Mouse (Mus musculus) forebrain, embryonic 10.5 days (tissue): Measurements from ENCODE around the gene Katnbl1. TPM values are rescaled to one million over a fixed set of nuclear protein-coding genes. Genes with fewer than 3 reads are reported as not detected.

Experiments used
- DNase-seq: peaks from one replicate; pipeline ENCODE4 v3.0.0-alpha.2; 2017; ENCODE audit warnings: low spot score; ENCODE audit errors: extremely low spot score
- H3K27ac ChIP-seq: fragments of 300-500 bp; sonication (generic); 2 replicates; pipeline ENCODE4 v1.5.1; 2016; ENCODE audit warnings: mild to moderate bottlenecking
- H3K27me3 ChIP-seq: fragments of 300-500 bp; sonication (generic); 2 replicates; pipeline ENCODE4 v1.6.1; 2016; ENCODE audit warnings: mild to moderate bottlenecking; ENCODE audit not compliant: poor library complexity, severe bottlenecking
- H3K36me3 ChIP-seq: fragments of 300-500 bp; sonication (generic); replicated peaks from 2 replicates; pipeline ENCODE4 v1.6.1; 2016; ENCODE audit warnings: mild to moderate bottlenecking, moderate library complexity
- H3K4me1 ChIP-seq: fragments of 300-500 bp; sonication (generic); 2 replicates; pipeline ENCODE4 v1.6.1; 2016
- H3K4me3 ChIP-seq: fragments of 300-500 bp; sonication (generic); 2 replicates; pipeline ENCODE4 v1.5.1; 2016; ENCODE audit warnings: mild to moderate bottlenecking, moderate library complexity
- H3K9me3 ChIP-seq: fragments of 300-500 bp; sonication (generic); 2 replicates; pipeline ENCODE4 v1.6.1; 2016; ENCODE audit warnings: mild to moderate bottlenecking, moderate library complexity
- WGBS: fragments of 180-500 bp; shearing (Covaris S2); methylation state at CpG from one replicate; pipeline ENCODE4 v1.1.7; 2016; 5-methylcytosine and 5-hydroxymethylcytosine counted together
- polyA plus RNA-seq: library from polyadenylated mRNA; unstranded; fragments of >200 nt; fragmentation: Nextera tagmentation; extraction: Ambion mirVana; gene quantifications from 2 replicates; pipeline ENCODE4 v1.2.1, GENCODE M21; 2016

Gene Katnbl1
- polyA plus RNA-seq, 1 experiment from 2014 or later = 43.0 TPM

- DNase-seq = peak; percentile 92
- Histone ChIP-seq H3K36me3 (peaks cover 26% of the 10 kb centered on the region), H3K27me3 (no peaks in the 10 kb centered on the region), H3K4me3 (peak within 1 kb of the TSS; percentile 88), H3K9me3 (no peaks in the 10 kb centered on the region), H3K27ac (peak within 1 kb of the TSS; percentile 88), H3K4me1 (peaks cover 19% of the 10 kb centered on the region)
- 2% methylated on average over 46 of the region's 46 CpGs for WGBS
Observed at GRCm38 (mm10) chr2:112367726-112368673, 11.0 kb upstream of the Katnbl1 start, which contains the start of gene Emc4. TSS of gene Emc4 (minus strand) at chr2:112368027.

DNA sequence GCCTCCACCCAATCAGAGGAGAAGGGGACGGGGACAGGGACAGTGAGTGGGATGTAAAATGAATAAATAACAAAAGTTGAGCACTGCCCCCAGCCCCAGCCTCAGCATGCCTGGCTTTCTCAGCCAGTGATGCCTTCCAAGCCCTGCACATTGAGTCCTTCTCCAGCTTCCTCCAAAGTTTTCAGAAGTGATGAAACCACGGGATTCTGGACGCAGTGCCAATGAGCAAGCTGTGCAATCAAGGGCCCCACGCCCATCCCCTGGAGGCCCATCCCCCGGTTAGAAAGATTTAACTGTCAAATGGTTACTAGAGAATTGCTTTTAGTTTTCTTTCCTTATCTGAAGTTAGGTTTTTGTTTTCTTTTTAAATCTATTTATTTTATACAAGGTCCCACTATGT, 9.1 kb upstream of the Katnbl1 start:
- DNase-seq = no peak
- no peak overlapping the region for H3K4me3 ChIP-seq
- peaks cover 19% of the 10 kb centered on the region for H3K4me1 ChIP-seq
- H3K27me3 ChIP-seq = 0 out of 2 replicates have a peak, but pooled peaks cover 3% of the 10 kb centered on the region
- peaks cover 7% of the 10 kb centered on the region for H3K36me3 ChIP-seq
- 79% methylated on average over 5 of the region's 5 CpGs for WGBS
- H3K27ac ChIP-seq = no peak overlapping the region
- H3K9me3 ChIP-seq = no peaks in the 10 kb centered on the region

DNA sequence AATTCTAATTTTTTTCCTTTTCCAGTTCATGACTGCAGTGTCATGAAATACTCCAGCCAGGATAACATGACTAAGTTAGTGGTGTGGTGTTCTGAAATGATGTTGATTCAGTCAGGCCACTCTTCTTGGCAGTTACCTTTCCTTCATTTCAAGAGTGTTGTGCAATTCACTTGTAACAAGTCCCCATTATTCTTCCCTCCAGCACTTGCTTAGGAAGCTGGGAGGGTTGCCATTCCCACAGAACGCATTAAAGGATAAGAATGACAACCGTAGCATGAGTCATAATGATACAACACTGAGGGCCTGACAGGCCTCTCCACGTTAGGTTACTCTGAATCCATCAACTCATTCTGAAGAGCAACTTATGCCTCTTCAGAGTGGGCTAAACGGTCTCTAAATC, 5.9 kb upstream of the Katnbl1 start:
- H3K27ac ChIP-seq = no peak overlapping the region
- no peaks in the 10 kb centered on the region for H3K9me3 ChIP-seq
- WGBS = 78% methylated on average over 4 of the region's 4 CpGs
- peaks cover 6% of the 10 kb centered on the region; the same call in 1 of the 2 replicates for H3K4me1 ChIP-seq
- 0 out of 2 replicates have a peak, but pooled peaks cover 3% of the 10 kb centered on the region for H3K27me3 ChIP-seq
- no peak for DNase-seq
- no peaks in the 10 kb centered on the region for H3K36me3 ChIP-seq
- H3K4me3 ChIP-seq = no peak overlapping the region

- 74% methylated on average over 5 of the region's 5 CpGs for WGBS
- no peaks in the 10 kb centered on the region for H3K36me3 ChIP-seq
- 0 out of 2 replicates have a peak, but pooled peaks cover 3% of the 10 kb centered on the region for H3K27me3 ChIP-seq
- no peak overlapping the region for H3K4me3 ChIP-seq
- no peak for DNase-seq
- no peak overlapping the region for H3K27ac ChIP-seq
- H3K4me1 ChIP-seq = 0 out of 2 replicates have a peak, but pooled peaks cover 3% of the 10 kb centered on the region
- H3K9me3 ChIP-seq = no peaks in the 10 kb centered on the region
Observed at GRCm38 (mm10) chr2:112374610-112375009, 4.4 kb upstream of the Katnbl1 start.

DNA sequence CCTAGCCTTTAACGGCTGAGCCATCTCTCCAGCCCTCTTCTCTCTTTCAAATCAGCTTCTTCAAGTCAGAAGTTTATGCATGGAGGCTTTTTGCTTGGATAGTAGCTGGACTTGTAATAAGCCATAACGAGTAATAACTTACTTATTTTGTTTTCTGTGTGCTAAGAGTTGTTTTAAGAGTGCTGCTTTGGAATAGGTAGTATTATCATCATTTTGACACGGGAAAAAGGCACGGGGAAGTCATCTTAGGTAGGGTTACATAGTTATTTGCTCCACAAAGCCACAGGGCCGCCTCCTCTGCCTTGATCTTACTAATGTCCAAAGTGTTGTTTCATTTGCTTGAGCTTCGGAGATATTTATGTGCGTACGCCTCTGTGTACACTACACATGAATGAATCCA, 1.1 kb downstream of the Katnbl1 start:
- Histone ChIP-seq H3K36me3 (peaks cover 9% of the 10 kb centered on the region), H3K4me1 (peaks cover 15% of the 10 kb centered on the region), H3K4me3 (peak overlapping the region; percentile 94), H3K9me3 (no peaks in the 10 kb centered on the region), H3K27ac (peak overlapping the region; percentile 98), H3K27me3 (no peaks in the 10 kb centered on the region)
- DNase-seq = no peak
- WGBS = 69% methylated on average over 8 of the region's 8 CpGs

DNA sequence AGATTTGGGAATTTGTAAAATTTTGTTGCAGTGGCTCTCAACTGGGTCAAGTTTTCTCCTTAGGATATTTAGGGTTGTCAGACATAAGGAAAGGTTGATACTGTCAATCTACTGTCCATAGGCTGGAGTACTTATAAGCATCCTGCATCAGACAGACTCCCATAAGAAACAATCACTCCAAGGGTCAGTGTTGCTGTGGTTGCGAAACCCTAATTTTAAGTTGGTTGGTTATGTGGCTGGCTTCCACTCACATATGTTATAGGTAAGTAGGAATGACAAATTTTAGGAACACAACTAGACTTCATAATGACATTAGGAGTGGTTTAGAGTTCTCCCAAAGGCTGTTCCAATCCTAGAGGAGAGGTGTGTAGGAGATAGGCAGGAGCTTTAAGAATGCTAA, 2.2 kb downstream of the Katnbl1 start:
- Histone ChIP-seq H3K27me3 (no peaks in the 10 kb centered on the region), H3K36me3 (peaks cover 9% of the 10 kb centered on the region), H3K4me3 (peak overlapping the region; percentile 94; the same call in 1 of the 2 replicates), H3K27ac (no peak overlapping the region), H3K4me1 (peaks cover 15% of the 10 kb centered on the region), H3K9me3 (no peaks in the 10 kb centered on the region)
- WGBS = 98% methylated on average over 1 of the region's 1 CpGs
- DNase-seq = no peak

DNA sequence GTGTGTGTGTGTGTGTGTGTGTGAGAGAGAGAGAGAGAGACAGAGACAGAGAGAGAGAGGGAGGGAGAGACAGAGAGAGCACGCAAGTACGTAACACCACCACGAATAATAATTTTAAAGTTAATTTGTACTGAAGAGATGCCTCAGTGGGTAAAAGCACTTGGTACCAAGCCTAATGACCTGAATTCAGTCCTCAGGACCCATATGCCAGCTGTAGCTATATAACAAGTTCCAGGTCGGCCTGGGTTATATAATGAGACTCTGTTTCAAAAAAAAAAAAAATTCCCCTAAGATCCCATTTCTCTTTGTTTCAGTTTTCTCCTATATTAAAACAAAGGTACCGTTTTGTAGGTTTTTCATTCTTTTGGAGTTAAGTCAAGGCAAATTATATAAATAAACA, 11.8 kb downstream of the Katnbl1 start:
- Histone ChIP-seq H3K27ac (no peak overlapping the region), H3K4me3 (no peak overlapping the region), H3K9me3 (no peaks in the 10 kb centered on the region), H3K36me3 (peaks cover 3% of the 10 kb centered on the region; the same call in 1 of the 2 replicates), H3K4me1 (no peaks in the 10 kb centered on the region), H3K27me3 (no peaks in the 10 kb centered on the region)
- DNase-seq = no peak
- WGBS = 92% methylated on average over 5 of the region's 5 CpGs

GRCm38 (mm10) chr2:112391346-112392000, 12.5 kb downstream of the Katnbl1 start:
- Histone ChIP-seq H3K4me1 (no peaks in the 10 kb centered on the region), H3K4me3 (no peak overlapping the region), H3K27ac (no peak overlapping the region), H3K9me3 (no peaks in the 10 kb centered on the region), H3K27me3 (no peaks in the 10 kb centered on the region), H3K36me3 (peaks cover 3% of the 10 kb centered on the region; the same call in 1 of the 2 replicates)
- DNase-seq = no peak
- WGBS = 95% methylated on average over 4 of the region's 4 CpGs

DNA sequence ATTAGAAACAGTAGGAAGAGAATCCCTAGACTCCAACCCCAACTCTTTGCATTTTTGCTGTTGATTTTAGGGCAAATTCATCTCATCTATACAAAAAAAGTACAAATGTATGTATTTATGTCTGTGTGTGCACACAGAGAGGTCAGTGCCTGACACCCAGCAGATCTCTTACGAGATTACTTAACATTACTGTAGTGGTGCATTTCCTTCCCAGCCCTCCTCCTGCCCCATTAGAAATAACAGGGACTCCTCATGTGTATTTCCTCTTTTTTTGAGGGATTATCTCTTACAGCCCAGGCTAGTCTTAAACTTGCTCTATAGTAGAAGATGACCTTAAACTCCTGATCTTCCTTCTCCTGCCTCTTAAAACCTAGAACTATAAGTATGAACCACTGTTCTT, 13.7 kb downstream of the Katnbl1 start:
- 83% methylated on average over 1 of the region's 1 CpGs for WGBS
- Histone ChIP-seq H3K27me3 (no peaks in the 10 kb centered on the region), H3K36me3 (peaks cover 3% of the 10 kb centered on the region; the same call in 1 of the 2 replicates), H3K9me3 (no peaks in the 10 kb centered on the region), H3K4me1 (no peaks in the 10 kb centered on the region), H3K4me3 (no peak overlapping the region), H3K27ac (no peak overlapping the region)
- DNase-seq = no peak

- H3K4me1 ChIP-seq = no peaks in the 10 kb centered on the region
- H3K27me3 ChIP-seq = no peaks in the 10 kb centered on the region
- H3K9me3 ChIP-seq = no peaks in the 10 kb centered on the region
- no peak overlapping the region for H3K4me3 ChIP-seq
- DNase-seq = no peak
- H3K36me3 ChIP-seq = peaks cover 3% of the 10 kb centered on the region; the same call in 1 of the 2 replicates
- H3K27ac ChIP-seq = no peak overlapping the region
Observed at GRCm38 (mm10) chr2:112393958-112394357, 14.9 kb downstream of the Katnbl1 start.

DNA sequence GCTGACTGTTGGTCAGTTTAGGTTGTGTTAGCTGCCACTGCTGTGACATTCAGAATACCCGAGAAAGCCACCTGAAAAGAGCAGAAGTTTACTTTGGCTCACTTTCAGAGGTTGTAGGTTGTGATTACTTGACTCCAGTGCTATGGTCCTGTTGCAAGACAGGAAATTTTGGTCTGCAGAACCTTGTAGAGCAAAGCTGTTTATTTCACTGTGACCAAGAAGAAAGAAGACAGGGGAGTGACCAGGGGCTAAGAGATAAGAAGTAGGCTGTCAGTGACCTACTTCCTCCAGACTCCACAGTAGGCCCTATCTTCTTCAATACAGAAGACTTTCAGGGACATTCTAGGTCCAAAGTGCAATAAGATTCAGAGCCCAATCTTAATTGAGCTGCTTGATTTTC, 17.6 kb downstream of the Katnbl1 start:
- H3K4me3 ChIP-seq = no peak overlapping the region
- H3K27me3 ChIP-seq = no peaks in the 10 kb centered on the region
- H3K4me1 ChIP-seq = no peaks in the 10 kb centered on the region
- peaks cover 3% of the 10 kb centered on the region; the same call in 1 of the 2 replicates for H3K36me3 ChIP-seq
- DNase-seq = no peak
- WGBS = 77% methylated on average over 1 of the region's 1 CpGs
- no peak overlapping the region for H3K27ac ChIP-seq
- H3K9me3 ChIP-seq = no peaks in the 10 kb centered on the region

DNA sequence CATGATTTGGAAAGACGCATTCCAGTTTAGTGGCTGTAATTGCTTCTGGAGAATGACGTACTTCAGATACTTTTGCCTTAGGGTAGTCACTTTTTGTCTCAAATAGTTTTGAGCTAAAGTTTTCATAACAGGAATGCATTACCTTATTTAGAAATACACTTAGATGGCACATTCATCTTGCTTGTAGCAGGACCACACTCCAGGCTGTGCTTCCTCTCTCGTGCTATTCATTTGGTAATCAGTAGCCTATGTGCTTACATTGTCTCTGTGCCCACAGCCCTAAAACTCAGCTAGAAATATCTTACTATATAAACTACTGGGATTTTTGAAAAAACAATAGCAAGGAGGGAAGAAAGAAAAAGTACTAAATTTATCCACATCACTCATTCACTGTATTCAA, 28.0 kb downstream of the Katnbl1 start:
- H3K4me3 ChIP-seq = no peak overlapping the region
- H3K9me3 ChIP-seq = no peaks in the 10 kb centered on the region
- 92% methylated on average over 3 of the region's 3 CpGs for whole genome bisulfite sequencing
- no peak overlapping the region for H3K27ac ChIP-seq
- H3K4me1 ChIP-seq = no peaks in the 10 kb centered on the region
- no peak for DNase-seq
- peaks cover 54% of the 10 kb centered on the region for H3K36me3 ChIP-seq
- H3K27me3 ChIP-seq = no peaks in the 10 kb centered on the region

- Histone ChIP-seq H3K4me3 (no peak overlapping the region), H3K9me3 (no peaks in the 10 kb centered on the region), H3K27me3 (no peaks in the 10 kb centered on the region), H3K27ac (no peak overlapping the region), H3K36me3 (no peaks in the 10 kb centered on the region), H3K4me1 (no peaks in the 10 kb centered on the region)
- 81% methylated on average over 3 of the region's 3 CpGs for WGBS
- DNase-seq = no peak
Observed at GRCm38 (mm10) chr2:112425308-112425707, 46.3 kb downstream of the Katnbl1 start.
